Mouse (Mus musculus): ENCODE measurements at regions not wholly inside any gene's neighbourhood (a gene's known extent, or its start where the extent isn't known, plus 50 kb on each side); places are given as distances from the start of the nearest gene placed in this dataset.

GRCm38 (mm10) chr17:63575316-63576007 is 75.6 kb upstream of the Fbxl17 start:
- no peak for TF ChIP-seq EP300 (IDR thresholded peaks at IDR 0.05; ENCODE audit: low read depth)
- TF ChIP-seq CTCF (IDR thresholded peaks at IDR 0.05; ENCODE audit: low read depth) = peak; percentile 41

Data from liver, postnatal 0 days (tissue).